Comparison of ENCODE assay signal across 15 mouse cellular contexts in genomic region chr16:35362221-35362620, GRCm38 (mm10). TPM values are rescaled to one million over a fixed set of nuclear protein-coding genes. Genes with fewer than 3 reads are reported as not detected.
DNase-seq lines count a peak whose midpoint lies in the region; ATAC-seq and TF ChIP-seq lines count a peak whose summit lies in the region.
"Had no signal": no experiment of that assay in that cellular context is flagged by ENCODE, and none has a peak within 500 bp of the region (broad histone marks: within the 10 kb centered on the region; RNA-seq: fewer than 3 reads in every experiment).

No protein-coding gene starts in this region.

- no peaks in the 10 kb centered on the region for H3K36me3 ChIP-seq in hindbrain, postnatal 0 days (ENCODE audit: insufficient read depth, low read length)
- peaks cover 16% of the 10 kb centered on the region for H3K36me3 ChIP-seq in hindbrain, embryonic 10.5 days
- H3K36me3 ChIP-seq in lung, postnatal 0 days (ENCODE audit: insufficient read depth, low read length) = no peaks in the 10 kb centered on the region
- peaks cover 0 to 4% of the 10 kb centered on the region in 2 experiments; a peak in 1 of 4 replicates for H3K36me3 ChIP-seq in MEL (ENCODE audit: control insufficient read depth in 1 of 2, insufficient read depth in 2 of 2, low read length in 2 of 2)
- peaks cover 4% of the 10 kb centered on the region for H3K36me3 ChIP-seq in stomach, embryonic 14.5 days (ENCODE audit: control insufficient read depth, insufficient read depth, low read length)

- TF ChIP-seq EP300 in lung, postnatal 0 days (IDR thresholded peaks at IDR 0.05) = no peak
- no peak for TF ChIP-seq EP300 in MEL (IDR thresholded peaks at IDR 0.05; ENCODE audit: low read depth in 1 of 2, low read length in 2 of 2)

- H3K9ac ChIP-seq in hindbrain, postnatal 0 days (replicated peaks; ENCODE audit: low read length) = no peak overlapping the region
- no peak overlapping the region for H3K9ac ChIP-seq in lung, postnatal 0 days (replicated peaks; ENCODE audit: low read depth)
- H3K9ac ChIP-seq in MEL (ENCODE audit: control insufficient read depth, low read depth, low read length, poor library complexity, severe bottlenecking) = no peak overlapping the region
- H3K9ac ChIP-seq in stomach, embryonic 14.5 days (replicated peaks; ENCODE audit: low read depth, low read length) = no peak overlapping the region

- no peak overlapping the region for H3K4me3 ChIP-seq in hindbrain, postnatal 0 days (ENCODE audit: low read length)
- H3K4me3 ChIP-seq in hindbrain, embryonic 10.5 days = no peak overlapping the region
- H3K4me3 ChIP-seq in lung, postnatal 0 days (ENCODE audit: low read depth, low read length) = no peak overlapping the region
- no peak overlapping the region for H3K4me3 ChIP-seq in MEL (ENCODE audit: control insufficient read depth in 1 of 2, insufficient read depth in 1 of 2, low read depth in 2 of 2, low read length in 2 of 2)
- H3K4me3 ChIP-seq in stomach, embryonic 14.5 days (ENCODE audit: low read depth, low read length) = no peak overlapping the region

- TF ChIP-seq CTCF in hindbrain, postnatal 0 days (IDR thresholded peaks at IDR 0.05; ENCODE audit: low read depth) = peak; percentile 32; the same call in 1 of the 2 replicates
- TF ChIP-seq CTCF in lung, postnatal 0 days (IDR thresholded peaks at IDR 0.05) = peak; percentile 37
- no peak for TF ChIP-seq CTCF in MEL (IDR thresholded peaks at IDR 0.05 in 2 of 3, conservative IDR thresholded peaks at IDR 0.05 in 1 of 3; ENCODE audit: control insufficient read depth in 1 of 3, insufficient read depth in 1 of 3, low read depth in 2 of 3, low read length in 3 of 3, poor library complexity in 1 of 3, severe bottlenecking in 1 of 3)

- no peaks in the 10 kb centered on the region for H3K9me3 ChIP-seq in hindbrain, postnatal 0 days (ENCODE audit: low read length)
- H3K9me3 ChIP-seq in hindbrain, embryonic 10.5 days = no peaks in the 10 kb centered on the region
- H3K9me3 ChIP-seq in lung, postnatal 0 days (ENCODE audit: low read length) = no peaks in the 10 kb centered on the region
- no peaks in the 10 kb centered on the region for H3K9me3 ChIP-seq in MEL (replicated peaks; ENCODE audit: insufficient read depth, low read length)
- no peaks in the 10 kb centered on the region for H3K9me3 ChIP-seq in stomach, embryonic 14.5 days (ENCODE audit: control insufficient read depth, low read depth, low read length)
- H3K9me3 ChIP-seq: heart, embryonic 12.5 days had no signal

- no peak for TF ChIP-seq RAD21 in MEL (IDR thresholded peaks at IDR 0.05; ENCODE audit: low read depth, low read length)

- no peaks in the 10 kb centered on the region for H3K27me3 ChIP-seq in hindbrain, postnatal 0 days (ENCODE audit: insufficient read depth, low read length)
- H3K27me3 ChIP-seq in hindbrain, embryonic 10.5 days (ENCODE audit: insufficient read depth, poor library complexity, severe bottlenecking) = no peaks in the 10 kb centered on the region
- no peaks in the 10 kb centered on the region for H3K27me3 ChIP-seq in lung, postnatal 0 days (replicated peaks; ENCODE audit: insufficient read depth, low read length)
- H3K27me3 ChIP-seq in MEL (ENCODE audit: control insufficient read depth in 1 of 2, insufficient read depth in 2 of 2, low read length in 2 of 2) = no peaks in the 10 kb centered on the region; a peak in 1 of 4 replicates
- no peaks in the 10 kb centered on the region for H3K27me3 ChIP-seq in stomach, embryonic 14.5 days (ENCODE audit: control insufficient read depth, insufficient read depth, low read length)
- H3K27me3 ChIP-seq: heart, embryonic 12.5 days had no signal

- ATAC-seq in hindbrain, postnatal 0 days = no peak
- ATAC-seq in lung, postnatal 0 days = no peak
- ATAC-seq in stomach, embryonic 14.5 days (ENCODE audit: insufficient number of reproducible peaks, insufficient read depth, low FRiP score, low read depth) = no peak
- ATAC-seq: forebrain, embryonic 14.5 days had no signal

- WGBS in hindbrain, postnatal 0 days = 84% methylated on average over 2 of the region's 2 CpGs
- whole genome bisulfite sequencing in hindbrain, embryonic 10.5 days = 88% methylated on average over 2 of the region's 2 CpGs
- WGBS in lung, postnatal 0 days = 77% methylated on average over 2 of the region's 2 CpGs
- WGBS in stomach, embryonic 14.5 days = 85% methylated on average over 2 of the region's 2 CpGs

- H3K4me1 ChIP-seq in hindbrain, postnatal 0 days (ENCODE audit: insufficient read depth, low read length) = no peaks in the 10 kb centered on the region; the same call in 1 of the 2 replicates
- peaks cover 22% of the 10 kb centered on the region for H3K4me1 ChIP-seq in hindbrain, embryonic 10.5 days (replicated peaks)
- peaks cover under 1% of the 10 kb centered on the region; the same call in 1 of the 2 replicates for H3K4me1 ChIP-seq in lung, postnatal 0 days (ENCODE audit: insufficient read depth, low read depth, low read length)
- H3K4me1 ChIP-seq in MEL (ENCODE audit: control insufficient read depth in 1 of 2, insufficient read depth in 2 of 2, low read length in 2 of 2) = peaks cover 0 to 4% of the 10 kb centered on the region in 2 experiments; a peak in 1 of 4 replicates
- no peaks in the 10 kb centered on the region; the same call in 1 of the 2 replicates for H3K4me1 ChIP-seq in stomach, embryonic 14.5 days (ENCODE audit: control insufficient read depth, insufficient read depth, low read length)

- no peak for DNase-seq in hindbrain, postnatal 0 days (ENCODE audit: low spot score)
- DNase-seq in hindbrain, embryonic 10.5 days (ENCODE audit: low spot score) = no peak
- peak; percentile 14 for DNase-seq in lung, postnatal 0 days (ENCODE audit: low spot score)
- no peak for DNase-seq in lung, postnatal 10 days
- peak; percentile 14 for DNase-seq in MEL (ENCODE audit: low read depth, low spot score)
- DNase-seq in adipocyte (ENCODE audit: low spot score) = no peak
- DNase-seq: cerebellum, adult 9-11 months; gastrocnemius, adult 2 months; kidney, postnatal 4 days; right cerebral cortex, postnatal 14 days; thymus, postnatal 25 days had no signal

- TF ChIP-seq POLR2A in MEL (IDR thresholded peaks at IDR 0.05; ENCODE audit: control insufficient read depth in 1 of 2, insufficient read depth in 1 of 2, low read depth in 1 of 2, low read length in 2 of 2, poor library complexity in 1 of 2) = no peak

- no peaks in the 10 kb centered on the region; the same call in none of the 2 replicates for H3K79me2 ChIP-seq in MEL (ENCODE audit: control insufficient read depth, insufficient read depth, low read length, poor library complexity)

- H3K4me2 ChIP-seq in hindbrain, postnatal 0 days (ENCODE audit: low read depth, low read length) = no peak overlapping the region
- H3K4me2 ChIP-seq in lung, postnatal 0 days (replicated peaks; ENCODE audit: low read depth, low read length) = no peak overlapping the region
- peak overlapping the region; percentile 89; the same call in 1 of the 2 replicates for H3K4me2 ChIP-seq in stomach, embryonic 14.5 days (replicated peaks; ENCODE audit: low read depth, low read length)

- no peak overlapping the region for H3K27ac ChIP-seq in hindbrain, postnatal 0 days
- H3K27ac ChIP-seq in hindbrain, embryonic 10.5 days = no peak overlapping the region
- H3K27ac ChIP-seq in lung, postnatal 0 days (ENCODE audit: low read length) = no peak overlapping the region
- H3K27ac ChIP-seq in MEL (ENCODE audit: control insufficient read depth, low read depth, low read length) = no peak overlapping the region
- no peak overlapping the region for H3K27ac ChIP-seq in stomach, embryonic 14.5 days (ENCODE audit: low read length)
- H3K27ac ChIP-seq: gastrocnemius, adult 2 months; hindbrain, embryonic 14.5 days had no signal

TF ChIP-seq in MEL, 35 proteins besides CTCF, POLR2A, EP300 and RAD21:
- TF ChIP-seq ZMIZ1 (IDR thresholded peaks at IDR 0.05; ENCODE audit: low read depth, low read length) (no peak), NELFE (IDR thresholded peaks at IDR 0.05; ENCODE audit: low read depth, low read length) (no peak), USF2 (IDR thresholded peaks at IDR 0.05; ENCODE audit: borderline replicate concordance in 1 of 2, insufficient read depth in 1 of 2, low read depth in 1 of 2, low read length in 2 of 2) (no peak), ZKSCAN1 (IDR thresholded peaks at IDR 0.05; ENCODE audit: low read depth, low read length) (no peak), NRF1 (IDR thresholded peaks at IDR 0.05; ENCODE audit: insufficient read depth, low read depth, low read length, poor library complexity, severe bottlenecking) (no peak), CHD1 (IDR thresholded peaks at IDR 0.05; ENCODE audit: low read depth, low read length) (no peak)
TF ChIP-seq in MEL: peak in this region for 0.

RNA-seq across cellular contexts. Expression of gene Sec22a, which starts 1.5 kb away (rescaled TPM):
- total RNA-seq in hindbrain, postnatal 0 days (2014; rRNA removed) = 14.7 and 15.5 TPM in 2 replicates
- 41.4 and 42.7 TPM in 2 replicates for polyA plus RNA-seq in hindbrain, postnatal 0 days (2015; fragmentation: Nextera tagmentation; extraction: Ambion mirVana)
- 33.8 and 35.7 TPM in 2 replicates for polyA plus RNA-seq in hindbrain, embryonic 10.5 days (2016; fragmentation: Nextera tagmentation; extraction: Ambion mirVana)
- 45.9 and 51.3 TPM in 2 replicates for polyA plus RNA-seq in lung, postnatal 0 days (2015; fragmentation: Nextera tagmentation; extraction: Ambion mirVana)
- 7.6 and 10.5 TPM in 2 replicates for total RNA-seq in MEL (2012; rRNA removed)
- 10 to 100 TPM; 11.4 to 98.3 TPM for polyA plus RNA-seq in MEL (2012; ENCODE audit: insufficient read depth in 1 of 2, insufficient read length in 2 of 2, low read depth in 1 of 2, low replicate concordance in 2 of 2, missing spikeins in 1 of 2)
- 56.8 and 58.3 TPM in 2 replicates for polyA plus RNA-seq in stomach, embryonic 14.5 days (2014; fragmentation: Nextera tagmentation; extraction: Ambion mirVana)

Comparison
In these comparisons a context has a peak if more than half of its experiments do, and no peak if none do; other contexts are left out.
1. DNase-seq: peak in lung, postnatal 0 days (single experiment) and MEL (single experiment); none in hindbrain, postnatal 0 days (single experiment), hindbrain, embryonic 10.5 days (single experiment), lung, postnatal 10 days (single experiment) and adipocyte (single experiment).
2. CTCF ChIP-seq: peak in hindbrain, postnatal 0 days (single experiment) and lung, postnatal 0 days (single experiment); none in MEL (0 of 3).